Mouse (Mus musculus): ENCODE results near the gene Eef2k. TPM values are rescaled to one million over a fixed set of nuclear protein-coding genes. Genes with fewer than 3 reads are reported as not detected.
A peak's percentile ranks its signal among the peaks of the same experiment; 100 is the strongest.
"Not testable (repeated sequence)": the region's sequence is repeated elsewhere in the genome, so short reads cannot be mapped to it uniquely, and the experiment has no call there.

The Eef2k gene
- polyA plus RNA-seq, 1 experiment from 2014 or later = 32.5 TPM

DNA sequence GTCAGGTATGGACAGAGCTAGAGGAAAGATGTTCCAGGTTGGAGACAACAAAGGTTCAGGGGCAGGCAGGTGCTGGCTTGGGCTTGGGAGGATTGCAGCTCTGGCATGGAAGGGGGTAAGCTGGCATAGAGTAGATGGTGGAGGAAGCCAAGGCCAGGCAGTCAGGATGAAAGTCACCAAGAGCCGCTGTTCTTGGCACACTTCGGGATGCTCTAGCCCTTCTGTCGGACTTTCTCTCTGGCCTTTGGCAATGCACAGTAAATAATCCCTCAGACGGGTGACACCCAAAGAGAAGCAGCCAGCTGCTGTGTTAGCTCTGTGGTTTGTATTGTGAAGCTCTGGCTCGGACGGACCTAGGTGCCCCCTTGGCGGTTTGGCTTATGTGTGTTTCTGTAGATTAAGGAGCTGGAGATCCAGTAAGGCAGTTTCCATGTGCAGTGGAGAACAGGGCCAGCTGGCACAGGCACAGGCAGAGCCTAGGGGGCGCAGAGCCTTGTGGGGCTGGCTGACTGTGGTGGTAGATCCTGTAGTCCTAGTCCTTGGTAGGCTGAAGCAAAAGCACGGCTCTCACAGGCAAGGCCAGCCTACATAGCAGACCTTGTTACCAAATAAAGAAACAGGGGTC is 55.2 kb downstream of the Eef2k start:
- Histone ChIP-seq H3K4me3 (no peak overlapping the region), H3K9me3 (replicated peaks) (no peaks in the 10 kb centered on the region), H3K27ac (no peak overlapping the region), H3K36me3 (peaks cover 15% of the 10 kb centered on the region), H3K4me1 (peaks cover 4% of the 10 kb centered on the region), H3K9ac (no peak overlapping the region), H3K4me2 (replicated peaks) (no peak overlapping the region), H3K27me3 (no peaks in the 10 kb centered on the region)
- 93% methylated on average over 9 of the region's 9 CpGs for WGBS
- no peak for ATAC-seq (ENCODE audit: low FRiP score)

DNA sequence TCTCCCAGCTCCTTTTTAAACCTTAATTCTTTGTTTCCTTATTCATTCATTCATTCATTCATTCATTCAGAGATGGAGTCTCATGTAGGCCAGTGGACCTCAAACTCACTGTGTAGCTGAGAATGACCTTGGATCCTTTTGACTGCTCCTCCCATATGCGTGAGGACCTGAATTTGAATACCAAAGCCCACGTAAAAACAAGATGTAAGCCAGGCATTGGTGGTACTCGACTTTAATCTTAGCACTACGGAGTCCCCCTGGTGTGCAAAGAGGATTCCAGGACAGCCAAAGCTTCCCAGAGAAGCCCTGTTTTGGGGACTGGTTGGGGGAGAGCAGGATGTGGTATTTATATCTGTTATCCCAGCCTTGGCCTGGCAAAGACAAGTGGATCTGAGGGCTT is 57.6 kb downstream of the Eef2k start:
- Histone ChIP-seq H3K27me3 (no peaks in the 10 kb centered on the region), H3K27ac (no peak overlapping the region), H3K4me3 (no peak overlapping the region), H3K4me2 (replicated peaks) (no peak overlapping the region), H3K9ac (no peak overlapping the region), H3K36me3 (peaks cover 15% of the 10 kb centered on the region), H3K4me1 (peaks cover 8% of the 10 kb centered on the region), H3K9me3 (replicated peaks) (no peaks in the 10 kb centered on the region)
- WGBS = 62% methylated on average over 4 of the region's 4 CpGs
- ATAC-seq (ENCODE audit: low FRiP score) = no peak

DNA sequence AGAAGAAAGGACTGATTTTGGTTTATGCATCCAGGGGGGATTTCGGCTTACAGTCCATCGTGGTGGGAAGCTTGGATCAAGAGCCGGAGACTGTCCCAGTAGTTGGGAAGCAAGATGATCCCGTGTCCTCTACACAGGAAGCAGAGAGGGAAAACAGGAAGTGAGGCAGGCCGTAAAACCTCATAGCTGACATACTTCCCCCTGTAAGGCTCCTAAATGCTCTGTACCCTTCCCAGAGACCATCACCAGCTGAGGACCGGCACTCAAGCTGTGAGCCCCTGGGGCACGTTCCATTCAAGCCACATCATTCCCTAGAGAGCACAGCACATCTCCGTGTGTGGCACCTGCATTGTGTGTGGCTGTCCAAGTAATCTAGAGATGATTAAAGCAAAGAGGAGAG is 59.1 kb downstream of the Eef2k start:
- 0 out of 2 replicates have a peak overlapping the region, but pooled peaks have one; percentile 46 for H3K27ac ChIP-seq
- ATAC-seq (ENCODE audit: low FRiP score) = 0 out of 2 replicates have a peak, but pooled peaks have one; percentile 35
- peaks cover 8% of the 10 kb centered on the region for H3K4me1 ChIP-seq
- H3K4me3 ChIP-seq = no peak overlapping the region
- H3K4me2 ChIP-seq (replicated peaks) = no peak overlapping the region
- 54% methylated on average over 8 of the region's 8 CpGs for WGBS
- H3K27me3 ChIP-seq = no peaks in the 10 kb centered on the region
- H3K9ac ChIP-seq = no peak overlapping the region
- no peaks in the 10 kb centered on the region for H3K9me3 ChIP-seq (replicated peaks)
- peaks cover 9% of the 10 kb centered on the region for H3K36me3 ChIP-seq

DNA sequence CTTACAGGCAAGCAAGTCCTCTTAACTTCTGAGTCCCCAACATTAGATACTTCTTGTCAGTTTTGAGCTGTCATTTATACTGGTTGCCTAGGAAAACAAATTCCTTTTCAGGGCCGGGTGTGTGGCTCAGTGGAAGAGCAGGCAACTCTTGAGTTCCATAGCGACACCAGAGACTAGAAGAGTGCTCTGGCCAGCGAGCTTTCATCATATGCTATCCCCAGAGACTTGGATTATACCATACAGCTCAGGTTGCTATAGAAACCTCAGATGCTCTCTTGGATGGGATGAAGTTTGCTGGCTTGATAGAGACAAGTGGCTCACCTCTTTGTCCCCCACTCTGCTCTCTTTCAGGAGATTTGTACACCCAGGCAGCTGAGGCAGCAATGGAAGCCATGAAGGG is 60.3 kb downstream of the Eef2k start:
- no peak for ATAC-seq (ENCODE audit: low FRiP score)
- H3K27ac ChIP-seq = no peak overlapping the region

DNA sequence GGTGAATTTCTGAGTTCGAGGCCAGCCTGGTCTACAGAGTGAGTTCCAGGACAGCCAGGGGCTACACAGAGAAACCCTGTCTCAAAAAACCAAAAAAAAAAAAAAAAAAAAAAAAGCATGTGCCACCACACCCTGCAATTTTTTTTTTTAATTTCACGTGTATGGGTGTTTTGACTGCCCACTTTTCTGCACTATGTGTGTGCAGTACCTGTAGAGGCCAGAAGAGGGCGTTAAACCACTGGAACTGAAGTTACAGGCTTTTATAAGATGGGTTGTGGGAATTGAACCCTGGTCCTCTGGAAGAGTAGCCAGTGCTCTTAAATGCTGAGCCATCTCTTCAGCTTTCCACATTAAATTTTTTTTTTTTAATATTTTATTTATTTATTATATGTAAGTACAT is 67.5 kb downstream of the Eef2k start:
- not testable (repeated sequence) for H3K27ac ChIP-seq; H3K4me1 ChIP-seq; H3K9me3 ChIP-seq (replicated peaks); H3K4me3 ChIP-seq; H3K36me3 ChIP-seq; H3K27me3 ChIP-seq; H3K4me2 ChIP-seq (replicated peaks); H3K9ac ChIP-seq; ATAC-seq (ENCODE audit: low FRiP score)
- WGBS = 70% methylated on average over 3 of the region's 3 CpGs

More for the DNA sequence above, 60.3 kb downstream of the Eef2k start:
- H3K4me3 ChIP-seq = no peak overlapping the region
- no peak overlapping the region for H3K9ac ChIP-seq
- no peak overlapping the region for H3K4me2 ChIP-seq (replicated peaks)
- no peaks in the 10 kb centered on the region for H3K27me3 ChIP-seq
- WGBS = 36% methylated on average over 3 of the region's 3 CpGs
- H3K4me1 ChIP-seq = peaks cover 8% of the 10 kb centered on the region
- peaks cover 9% of the 10 kb centered on the region for H3K36me3 ChIP-seq
- H3K9me3 ChIP-seq (replicated peaks) = no peaks in the 10 kb centered on the region

DNA sequence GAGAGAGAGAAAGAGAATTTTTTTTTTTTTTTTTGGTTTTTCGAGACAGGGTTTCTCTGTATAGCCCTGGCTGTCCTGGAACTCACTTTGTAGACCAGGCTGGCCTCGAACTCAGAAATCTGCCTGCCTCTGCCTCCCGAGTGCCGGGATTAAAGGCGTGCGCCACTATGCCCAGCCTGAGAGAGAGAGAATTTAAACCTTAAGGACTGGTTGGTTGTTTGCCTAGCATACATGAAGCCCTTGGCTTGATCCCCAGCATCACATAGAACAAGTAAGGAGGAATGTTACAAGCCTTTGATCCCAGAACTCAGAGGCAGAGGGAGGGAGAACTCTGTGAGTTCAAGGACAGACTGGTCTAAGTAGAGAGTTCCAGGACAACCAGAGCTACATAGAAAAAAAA is 68.6 kb downstream of the Eef2k start:
- H3K4me2 ChIP-seq (replicated peaks); H3K9me3 ChIP-seq (replicated peaks); H3K4me3 ChIP-seq; ATAC-seq (ENCODE audit: low FRiP score); H3K9ac ChIP-seq; H3K36me3 ChIP-seq; H3K27ac ChIP-seq; H3K27me3 ChIP-seq; H3K4me1 ChIP-seq: not testable (repeated sequence)
- 89% methylated on average over 6 of the region's 6 CpGs for WGBS

DNA sequence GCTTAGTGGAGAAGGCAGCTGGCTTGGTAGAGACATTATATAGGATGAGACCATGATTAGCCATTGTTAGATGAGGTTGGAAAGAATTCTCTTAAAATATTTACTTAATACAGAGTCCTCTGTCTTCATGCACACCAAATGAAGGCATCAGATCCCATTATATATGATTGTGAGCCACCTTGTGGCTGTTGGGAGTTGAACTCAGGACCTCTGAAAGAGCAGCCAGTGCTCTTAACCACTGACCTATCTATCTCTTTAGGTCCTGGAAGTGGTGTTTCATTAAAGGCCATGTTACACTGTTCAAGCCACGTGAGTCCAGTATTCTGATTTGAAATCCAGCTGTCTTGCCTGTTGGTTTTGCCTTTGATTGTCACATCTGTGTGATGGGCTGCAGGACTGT is 70.7 kb downstream of the Eef2k start:
- Histone ChIP-seq H3K27ac (no peak overlapping the region), H3K4me2 (replicated peaks) (no peak overlapping the region), H3K27me3 (no peaks in the 10 kb centered on the region), H3K9ac (no peak overlapping the region), H3K4me3 (no peak overlapping the region), H3K9me3 (replicated peaks) (no peaks in the 10 kb centered on the region), H3K36me3 (no peaks in the 10 kb centered on the region), H3K4me1 (0 out of 2 replicates have a peak, but pooled peaks cover under 1% of the 10 kb centered on the region)
- 40% methylated on average over 1 of the region's 1 CpGs for WGBS
- no peak for ATAC-seq (ENCODE audit: low FRiP score)

DNA sequence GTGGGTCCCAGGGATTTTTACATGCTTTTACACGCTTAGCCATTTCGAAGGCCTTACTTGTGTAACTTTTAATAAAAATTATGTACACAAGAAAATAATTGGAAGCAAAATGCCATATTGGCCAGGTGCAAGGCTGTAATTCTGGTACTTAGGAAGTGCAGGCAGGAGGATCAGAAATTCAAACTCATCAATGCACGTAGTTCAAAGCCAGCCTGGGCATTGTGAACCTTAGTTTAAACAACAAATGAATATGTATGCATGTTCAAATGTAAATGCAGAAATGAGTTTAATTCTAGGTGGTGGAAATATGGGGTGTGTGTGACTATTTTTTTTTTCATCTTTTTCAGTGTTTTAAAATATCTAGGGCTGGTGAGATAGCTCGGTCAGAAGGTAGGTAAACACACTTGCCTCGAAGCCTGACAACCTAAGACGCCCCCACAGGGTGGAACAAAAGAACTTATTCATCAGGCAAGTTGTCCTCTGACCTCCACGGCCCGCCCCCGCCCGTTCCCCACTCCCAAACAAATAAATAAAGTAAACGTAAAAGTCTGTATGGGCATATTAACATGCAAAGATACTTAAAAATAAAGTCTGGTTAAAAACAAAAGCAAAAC is 73.7 kb downstream of the Eef2k start:
- H3K9me3 ChIP-seq (replicated peaks) = no peaks in the 10 kb centered on the region
- ATAC-seq (ENCODE audit: low FRiP score) = no peak
- H3K9ac ChIP-seq = no peak overlapping the region
- no peak overlapping the region; the same call in 1 of the 2 replicates for H3K4me2 ChIP-seq (replicated peaks)
- no peaks in the 10 kb centered on the region for H3K36me3 ChIP-seq
- H3K4me3 ChIP-seq = no peak overlapping the region
- 22% methylated on average over 11 of the region's 11 CpGs for WGBS
- H3K4me1 ChIP-seq = peaks cover 5% of the 10 kb centered on the region
- no peaks in the 10 kb centered on the region for H3K27me3 ChIP-seq
- no peak overlapping the region for H3K27ac ChIP-seq

DNA sequence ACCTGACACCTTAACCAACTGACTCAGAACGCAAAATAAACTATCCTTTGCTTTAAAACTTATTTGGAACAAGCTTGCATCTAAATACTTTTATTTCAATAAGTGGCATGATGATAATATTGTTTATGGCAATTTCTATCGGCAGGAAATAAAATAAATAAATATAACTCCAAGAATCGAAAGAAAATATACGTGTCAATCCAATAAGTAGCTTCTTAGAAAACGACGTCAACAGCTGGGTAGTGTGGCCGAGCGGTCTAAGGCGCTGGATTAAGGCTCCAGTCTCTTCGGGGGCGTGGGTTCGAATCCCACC is 74.6 kb downstream of the Eef2k start:
- H3K4me1 ChIP-seq = peaks cover 5% of the 10 kb centered on the region
- H3K27me3 ChIP-seq = no peaks in the 10 kb centered on the region
- H3K4me2 ChIP-seq (replicated peaks) = peak overlapping the region; percentile 71
- WGBS = 9% methylated on average over 12 of the region's 12 CpGs
- peak overlapping the region; percentile 99 for H3K4me3 ChIP-seq
- peak; percentile 92 for ATAC-seq (ENCODE audit: low FRiP score)
- H3K36me3 ChIP-seq = no peaks in the 10 kb centered on the region
- H3K27ac ChIP-seq = no peak overlapping the region
- no peaks in the 10 kb centered on the region for H3K9me3 ChIP-seq (replicated peaks)
- H3K9ac ChIP-seq = no peak overlapping the region

DNA sequence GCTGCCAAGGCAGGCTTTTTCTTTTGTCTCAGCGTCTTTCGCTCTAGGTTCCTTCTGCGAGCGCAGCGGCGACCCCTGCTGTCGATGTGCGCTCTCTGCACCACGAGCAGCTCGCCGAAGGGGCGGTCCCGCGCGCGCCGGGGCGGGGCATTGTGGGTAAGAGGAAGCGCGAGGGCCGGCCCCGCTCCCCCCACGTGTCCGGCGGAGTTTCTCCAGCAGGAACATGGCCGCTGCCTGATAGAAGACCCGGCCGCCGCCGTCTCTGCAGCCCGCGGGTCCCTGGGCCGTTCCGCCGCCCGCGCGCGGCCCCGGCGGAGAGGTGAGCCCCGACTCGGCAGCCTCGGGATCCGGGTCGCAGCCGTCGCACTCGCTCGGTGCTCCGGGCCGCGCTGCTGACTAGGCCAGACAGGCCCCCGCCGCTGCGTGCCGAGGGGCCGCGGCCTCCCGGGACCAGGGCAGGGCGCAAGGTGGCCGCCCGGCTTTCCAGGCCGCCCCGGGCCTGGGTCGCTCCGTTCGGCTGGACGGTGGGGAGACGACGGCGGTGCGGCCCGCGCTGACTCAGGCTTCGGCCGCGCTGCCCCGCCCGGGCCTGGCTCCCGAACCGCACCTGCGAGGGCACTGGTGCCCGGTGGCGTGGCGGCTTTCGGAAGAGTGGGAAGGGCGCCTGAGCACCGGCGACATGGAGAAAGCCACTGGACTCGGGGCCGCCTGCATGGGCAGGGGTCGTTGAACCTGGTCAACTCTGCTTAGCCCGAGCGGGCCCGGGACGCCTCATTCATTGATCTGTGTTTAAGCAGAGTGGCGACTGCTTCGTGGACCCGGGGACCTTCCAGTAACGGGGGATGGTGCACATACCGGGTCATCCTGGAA is 75.2 kb downstream of the Eef2k start, which contains the start of gene Polr3e:
Gene Polr3e (plus strand): TSS at position 153 of the 870 bp plus-strand sequence.
- WGBS = under 1% methylated on average over 71 of the region's 102 CpGs
- Histone ChIP-seq H3K27me3 (no peaks in the 10 kb centered on the region), H3K4me2 (replicated peaks) (peak within 1 kb of the TSS; percentile 71), H3K9me3 (replicated peaks) (no peaks in the 10 kb centered on the region), H3K4me3 (peak within 1 kb of the TSS; percentile 99), H3K27ac (peak within 1 kb of the TSS; percentile 85), H3K4me1 (peaks cover 5% of the 10 kb centered on the region), H3K36me3 (no peaks in the 10 kb centered on the region), H3K9ac (peak within 1 kb of the TSS; percentile 92)
- peak; percentile 94 for ATAC-seq (ENCODE audit: low FRiP score)

DNA sequence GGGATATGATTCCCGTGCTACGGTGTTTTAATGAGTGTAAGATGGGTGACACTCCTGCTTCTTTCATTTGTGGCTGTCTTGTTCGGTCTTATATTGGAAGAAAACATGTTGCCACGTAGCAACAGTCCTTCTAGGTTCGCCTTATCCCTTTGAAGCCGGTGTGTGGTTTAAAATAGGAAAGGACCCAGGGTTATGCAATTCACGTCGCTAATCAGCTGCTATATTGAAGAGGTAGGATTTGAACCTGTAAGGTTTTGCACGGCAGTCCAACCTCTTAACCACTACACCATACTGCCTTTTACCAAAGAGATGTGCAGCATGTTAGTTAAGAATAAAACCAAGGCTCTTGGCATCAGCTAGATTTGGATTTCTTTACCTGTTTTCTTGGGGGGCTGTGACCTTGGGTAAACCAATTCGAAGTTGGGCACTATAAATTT is 75.9 kb downstream of the Eef2k start:
- H3K9ac ChIP-seq = peak overlapping the region; percentile 92
- peak overlapping the region; percentile 71 for H3K4me2 ChIP-seq (replicated peaks)
- peak; percentile 56 for ATAC-seq (ENCODE audit: low FRiP score)
- H3K4me1 ChIP-seq = peaks cover 5% of the 10 kb centered on the region
- H3K4me3 ChIP-seq = peak overlapping the region; percentile 99
- no peaks in the 10 kb centered on the region for H3K9me3 ChIP-seq (replicated peaks)
- 0 out of 2 replicates have a peak, but pooled peaks cover 3% of the 10 kb centered on the region for H3K36me3 ChIP-seq
- H3K27me3 ChIP-seq = no peaks in the 10 kb centered on the region
- peak overlapping the region; percentile 85 for H3K27ac ChIP-seq
- 9% methylated on average over 10 of the region's 10 CpGs for WGBS

DNA sequence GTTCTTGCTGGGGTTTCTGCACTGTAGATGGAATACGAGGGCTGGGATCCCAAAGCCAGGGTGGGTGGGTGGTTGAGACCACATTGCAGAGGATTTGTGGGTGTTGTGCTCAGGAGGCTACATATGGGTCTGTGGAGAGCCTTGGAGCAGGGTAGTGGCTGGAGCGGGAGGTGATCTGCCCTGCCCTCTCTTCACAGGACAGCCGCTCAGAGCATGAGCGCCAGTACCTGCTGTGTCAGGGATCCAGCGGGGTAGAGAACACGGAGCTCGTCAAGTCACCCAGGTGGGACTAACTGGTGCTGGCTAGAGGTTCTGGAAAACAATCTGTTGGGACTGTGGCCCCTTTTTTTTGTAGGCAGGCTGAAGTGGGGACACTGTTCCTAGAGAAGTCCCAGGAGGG is 90.5 kb downstream of the Eef2k start:
- Histone ChIP-seq H3K4me3 (no peak overlapping the region), H3K27me3 (no peaks in the 10 kb centered on the region), H3K27ac (no peak overlapping the region), H3K36me3 (peaks cover 84% of the 10 kb centered on the region), H3K9me3 (replicated peaks) (no peaks in the 10 kb centered on the region), H3K9ac (no peak overlapping the region), H3K4me2 (replicated peaks) (no peak overlapping the region), H3K4me1 (no peaks in the 10 kb centered on the region)
- WGBS = 94% methylated on average over 7 of the region's 7 CpGs
- ATAC-seq (ENCODE audit: low FRiP score) = no peak
